Mouse (Mus musculus) effector memory CD4-positive, alpha-beta T cell, adult 7 months (primary cell): ENCODE results near the gene Amy2a2. TPM values are rescaled to one million over a fixed set of nuclear protein-coding genes. Genes with fewer than 3 reads are reported as not detected.

ENCODE experiments used
- polyA plus RNA-seq: library from polyadenylated mRNA; unstranded; fragments of 100-300 nt; shearing (Covaris generic); gene quantifications from one replicate; pipeline ENCODE4 v1.2.1, GENCODE M21; 2017

Amy2a2 gene
- not detected for polyA plus RNA-seq

GRCm38 (mm10) chr3:113356558-113356957, at the start of gene Amy2a2:
Gene Amy2a2 (minus strand): TSS chr3:113356658.

GRCm38 (mm10) chr3:113323952-113324351, 32.5 kb downstream of the Amy2a2 start, which contains the start of gene Amy2a3:
Gene Amy2a3 (minus strand): TSS chr3:113324052.

Other genes starting within 250 kb of the Amy2a2 start
- gene Amy2a5, start 97.8 kb downstream of the Amy2a2 start, polyA plus RNA-seq = not detected
- not detected for gene Amy2a4, start 65.2 kb downstream of the Amy2a2 start, polyA plus RNA-seq
- gene Amy2a3, start 32.6 kb downstream of the Amy2a2 start, polyA plus RNA-seq = not detected
- gene Amy2a1, start 175.8 kb upstream of the Amy2a2 start, polyA plus RNA-seq = not detected